Mouse (Mus musculus): Measurements from ENCODE around the gene Coro1c.

Coro1c gene

GRCm38 (mm10) chr5:113882566-113883383, 25.8 kb downstream of the Coro1c start:
- no peak for DNase-seq

- DNase-seq, result no peak
Measured at GRCm38 (mm10) chr5:113881136-113881535, 27.4 kb downstream of the Coro1c start.

- DNase-seq, result no peak
Measured at GRCm38 (mm10) chr5:113878943-113879617, 29.5 kb downstream of the Coro1c start.

- no peak for DNase-seq
Measured at GRCm38 (mm10) chr5:113877565-113877964, 31.0 kb downstream of the Coro1c start.

GRCm38 (mm10) chr5:113876176-113876575, 32.4 kb downstream of the Coro1c start:
- no peak for DNase-seq

GRCm38 (mm10) chr5:113875625-113876024, 32.9 kb downstream of the Coro1c start:
- DNase-seq, result no peak

- no peak for DNase-seq
Measured at GRCm38 (mm10) chr5:113874063-113875024, 34.2 kb downstream of the Coro1c start.

- peak; percentile 60 for DNase-seq
Measured at GRCm38 (mm10) chr5:113872936-113873912, 35.3 kb downstream of the Coro1c start.

GRCm38 (mm10) chr5:113871903-113872548, 36.5 kb downstream of the Coro1c start:
- no peak for DNase-seq

- peak; percentile 28 for DNase-seq
Measured at GRCm38 (mm10) chr5:113870393-113871040, 38.0 kb downstream of the Coro1c start.

GRCm38 (mm10) chr5:113869132-113869531, 39.4 kb downstream of the Coro1c start:
- DNase-seq, result peak; percentile 54

- DNase-seq, result no peak
Measured at GRCm38 (mm10) chr5:113864992-113865391, 43.6 kb downstream of the Coro1c start.

- no peak for DNase-seq
Measured at GRCm38 (mm10) chr5:113863994-113864393, 44.6 kb downstream of the Coro1c start.

- DNase-seq, result no peak
Measured at GRCm38 (mm10) chr5:113862418-113862817, 46.1 kb downstream of the Coro1c start.

GRCm38 (mm10) chr5:113861294-113861693, 47.3 kb downstream of the Coro1c start:
- no peak for DNase-seq

GRCm38 (mm10) chr5:113858971-113859370, 49.6 kb downstream of the Coro1c start:
- no peak for DNase-seq

- DNase-seq, result no peak
Measured at GRCm38 (mm10) chr5:113858550-113858949, 50.0 kb downstream of the Coro1c start.

- DNase-seq, result no peak
Measured at GRCm38 (mm10) chr5:113857631-113858030, 50.9 kb downstream of the Coro1c start.

- no peak for DNase-seq
Measured at GRCm38 (mm10) chr5:113856631-113857030, 51.9 kb downstream of the Coro1c start.

- peak; percentile 82 for DNase-seq
Measured at GRCm38 (mm10) chr5:113855696-113856095, 52.9 kb downstream of the Coro1c start.

- DNase-seq, result no peak
Measured at GRCm38 (mm10) chr5:113855117-113855516, 53.4 kb downstream of the Coro1c start.
